Mouse (Mus musculus): Measurements from ENCODE around the gene Colq. TPM values are rescaled to one million over a fixed set of nuclear protein-coding genes. Genes with fewer than 3 reads are reported as not detected.
A peak's percentile ranks its signal among the peaks of the same experiment; 100 is the strongest.

The Colq gene
- total RNA-seq (2015; ENCODE audit: low replicate concordance) (not detected in 2 replicates), total RNA-seq (2017; ENCODE audit: low replicate concordance) (0.26 TPM in 1 of 2 replicates, not detected in the other)

GRCm38 (mm10) chr14:31591243-31591642 is at the start of gene Colq:
Colq (minus strand) TSS chr14:31591343.
- no peak for ATAC-seq (replicated peaks; ENCODE audit: low FRiP score, poor library complexity, severe bottlenecking)

DNA sequence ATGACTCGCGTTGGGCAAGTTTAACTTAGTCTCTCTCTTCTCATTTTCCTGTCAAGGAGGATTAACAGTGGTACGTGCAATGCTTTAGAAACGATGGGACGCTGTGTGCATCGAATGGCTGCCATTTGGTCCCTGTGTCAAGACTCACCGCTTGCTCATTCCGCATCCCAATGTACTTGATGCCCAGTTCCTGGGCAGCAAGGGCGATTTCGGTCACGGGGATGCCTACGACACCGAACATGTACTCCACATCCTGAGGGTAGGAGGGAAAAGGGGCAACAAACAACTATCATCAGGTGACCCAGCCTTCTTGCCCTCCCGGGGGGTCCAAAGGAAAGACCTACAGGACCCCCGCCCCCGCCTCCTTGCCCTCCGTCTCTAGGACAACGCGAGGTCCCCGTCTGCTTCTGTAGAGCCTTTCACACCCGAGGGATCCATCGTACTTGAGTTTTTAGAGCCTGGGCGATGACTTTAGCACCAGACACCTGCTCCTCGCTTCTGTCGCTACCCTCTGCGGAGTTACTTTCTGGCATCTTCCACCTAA is 49.3 kb upstream of the Colq start, which contains the start of gene Gm49387:
Gm49387 (minus strand) TSS at position 533 of the 544 bp plus-strand sequence.
- ATAC-seq (replicated peaks; ENCODE audit: low FRiP score, poor library complexity, severe bottlenecking) = peak; percentile 50

- no peak for ATAC-seq (replicated peaks; ENCODE audit: low FRiP score, poor library complexity, severe bottlenecking)
Measured at GRCm38 (mm10) chr14:31630677-31631076, 39.5 kb upstream of the Colq start.

GRCm38 (mm10) chr14:31622748-31623147 is 31.6 kb upstream of the Colq start:
- no peak for ATAC-seq (replicated peaks; ENCODE audit: low FRiP score, poor library complexity, severe bottlenecking)

DNA sequence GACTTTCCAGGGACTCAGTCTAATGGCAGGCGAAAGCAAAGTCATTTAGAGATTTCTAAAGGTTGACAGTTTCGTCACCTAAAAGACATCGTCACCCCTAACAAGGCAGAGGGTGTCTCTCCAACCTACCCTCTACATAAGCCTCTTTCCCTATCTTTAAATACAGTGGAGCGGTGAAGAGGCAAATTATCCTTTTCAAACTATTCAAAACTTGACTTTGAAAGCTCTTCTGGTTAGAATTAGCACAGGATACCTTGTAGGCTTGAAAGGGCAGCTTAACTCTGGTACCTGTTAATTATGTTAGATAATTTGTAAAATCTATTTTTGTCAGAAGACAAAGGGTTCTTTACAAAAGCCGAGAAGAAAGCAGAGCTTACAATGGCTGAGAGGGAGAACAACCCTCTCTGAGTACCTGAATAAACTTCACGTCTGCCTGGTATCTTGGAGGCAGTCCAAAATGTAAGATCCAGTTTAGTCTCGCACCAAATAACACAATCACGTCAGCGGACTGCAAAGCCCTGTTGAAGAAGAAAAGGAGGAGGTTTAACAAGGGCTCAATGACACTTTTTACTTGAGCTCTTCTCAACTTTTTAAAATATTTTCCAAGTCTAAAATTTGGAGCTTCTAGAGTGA is 29.6 kb upstream of the Colq start:
- ATAC-seq (replicated peaks; ENCODE audit: low FRiP score, poor library complexity, severe bottlenecking) = no peak

- ATAC-seq (replicated peaks; ENCODE audit: low FRiP score, poor library complexity, severe bottlenecking) = no peak
Measured at GRCm38 (mm10) chr14:31617997-31618396, 26.9 kb upstream of the Colq start.

- ATAC-seq (replicated peaks; ENCODE audit: low FRiP score, poor library complexity, severe bottlenecking) = no peak
Measured at GRCm38 (mm10) chr14:31617204-31617603, 26.1 kb upstream of the Colq start.

GRCm38 (mm10) chr14:31613671-31614070 is 22.5 kb upstream of the Colq start:
- ATAC-seq (replicated peaks; ENCODE audit: low FRiP score, poor library complexity, severe bottlenecking) = no peak

- no peak for ATAC-seq (replicated peaks; ENCODE audit: low FRiP score, poor library complexity, severe bottlenecking)
Measured at GRCm38 (mm10) chr14:31611986-31612385, 20.8 kb upstream of the Colq start.

DNA sequence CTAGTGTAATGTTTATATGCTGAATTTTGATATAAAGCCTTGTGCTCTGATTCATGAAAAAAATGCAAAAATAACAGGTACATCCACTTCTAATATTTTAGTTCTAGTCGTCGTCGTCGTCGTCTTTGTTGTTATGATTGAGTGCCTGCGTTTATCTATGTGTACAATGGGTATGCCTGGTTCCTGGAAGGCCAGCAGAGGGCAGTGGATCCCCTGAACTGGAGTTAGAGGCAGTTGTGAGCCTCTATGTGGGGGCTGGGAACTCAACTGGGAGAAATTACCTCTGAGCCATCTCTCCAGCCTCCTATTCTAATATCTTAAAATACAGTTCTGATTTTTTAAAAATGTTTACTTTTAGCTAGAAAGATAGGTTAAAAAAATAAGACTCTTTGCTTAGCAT is 14.4 kb upstream of the Colq start:
- no peak for ATAC-seq (replicated peaks; ENCODE audit: low FRiP score, poor library complexity, severe bottlenecking)

DNA sequence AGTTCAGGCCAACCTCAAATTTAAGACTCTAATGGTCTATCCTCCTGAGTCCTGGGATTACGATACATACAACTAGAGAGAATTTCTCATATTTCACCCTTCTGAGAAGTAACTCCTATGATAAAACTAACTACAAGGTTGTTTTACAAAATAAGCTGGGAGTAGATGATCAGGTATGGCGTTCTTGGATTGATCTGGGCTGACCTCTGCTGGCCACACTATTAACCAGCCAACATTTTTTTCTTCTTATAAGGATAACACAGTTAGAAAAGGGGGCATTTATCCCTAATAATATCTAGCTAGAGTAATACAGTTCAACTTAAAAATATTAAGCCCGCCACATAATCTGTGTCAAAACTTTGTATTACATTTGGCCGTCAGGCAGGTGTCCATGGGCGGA is 13.8 kb upstream of the Colq start:
- no peak for ATAC-seq (replicated peaks; ENCODE audit: low FRiP score, poor library complexity, severe bottlenecking)

DNA sequence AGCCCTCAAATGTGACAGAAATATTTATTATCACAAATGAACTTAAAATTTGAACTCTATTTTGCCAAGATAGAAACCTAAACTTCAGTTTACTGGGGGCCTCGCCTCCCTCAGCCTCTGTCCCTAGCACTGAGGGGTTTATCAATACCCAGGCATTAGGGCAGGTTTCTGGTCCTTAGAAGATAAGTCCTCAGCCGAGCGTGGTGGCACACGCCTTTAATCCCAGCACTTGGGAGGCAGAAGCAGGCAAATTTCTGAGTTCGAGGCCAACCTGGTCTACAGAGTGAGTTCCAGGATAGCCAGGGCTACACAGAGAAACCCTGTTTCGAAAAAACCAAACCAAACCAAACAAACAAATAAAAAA is 11.5 kb upstream of the Colq start:
- ATAC-seq (replicated peaks; ENCODE audit: low FRiP score, poor library complexity, severe bottlenecking) = peak; percentile 84

- ATAC-seq (replicated peaks; ENCODE audit: low FRiP score, poor library complexity, severe bottlenecking) = no peak
Measured at GRCm38 (mm10) chr14:31601908-31602615, 10.9 kb upstream of the Colq start.

GRCm38 (mm10) chr14:31597446-31597845 is 6.3 kb upstream of the Colq start:
- no peak for ATAC-seq (replicated peaks; ENCODE audit: low FRiP score, poor library complexity, severe bottlenecking)

DNA sequence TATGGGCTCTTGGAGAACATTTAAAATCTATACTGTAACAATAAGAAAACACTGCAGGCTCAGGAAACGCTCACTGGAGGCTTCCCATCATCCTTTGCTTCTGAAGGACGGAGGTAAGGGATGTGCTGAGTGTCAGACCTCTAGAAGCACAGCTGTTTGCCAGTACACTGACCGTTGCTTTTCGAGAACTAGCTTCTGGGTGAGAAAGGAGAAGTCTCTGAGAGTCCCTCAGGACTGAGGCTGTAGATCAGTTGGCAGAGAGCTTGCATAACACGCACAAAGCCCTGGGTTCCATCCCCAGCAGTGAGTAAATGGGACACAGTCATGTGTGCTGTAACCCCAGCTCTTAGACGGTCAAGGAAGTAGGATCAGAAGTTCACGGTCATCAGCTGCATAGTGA is 5.3 kb upstream of the Colq start:
- no peak for ATAC-seq (replicated peaks; ENCODE audit: low FRiP score, poor library complexity, severe bottlenecking)

GRCm38 (mm10) chr14:31594693-31595092 is 3.5 kb upstream of the Colq start:
- ATAC-seq (replicated peaks; ENCODE audit: low FRiP score, poor library complexity, severe bottlenecking) = no peak

- no peak for ATAC-seq (replicated peaks; ENCODE audit: low FRiP score, poor library complexity, severe bottlenecking)
Measured at GRCm38 (mm10) chr14:31593036-31593435, 1.9 kb upstream of the Colq start.

GRCm38 (mm10) chr14:31586451-31586850 is 4.7 kb downstream of the Colq start:
- no peak for ATAC-seq (replicated peaks; ENCODE audit: low FRiP score, poor library complexity, severe bottlenecking)

- no peak for ATAC-seq (replicated peaks; ENCODE audit: low FRiP score, poor library complexity, severe bottlenecking)
Measured at GRCm38 (mm10) chr14:31583082-31583481, 8.1 kb downstream of the Colq start.

- no peak for ATAC-seq (replicated peaks; ENCODE audit: low FRiP score, poor library complexity, severe bottlenecking)
Measured at GRCm38 (mm10) chr14:31577966-31578735, 13.0 kb downstream of the Colq start.

Measured in erythroid progenitor cell, adult 5-6 weeks (primary cell).